Mouse (Mus musculus): ENCODE data around the gene Rasl10b. TPM values are rescaled to one million over a fixed set of nuclear protein-coding genes. Genes with fewer than 3 reads are reported as not detected.

Gene Rasl10b
- polyA plus RNA-seq, 1 experiment from 2014 or later, result 0.27 TPM

DNA sequence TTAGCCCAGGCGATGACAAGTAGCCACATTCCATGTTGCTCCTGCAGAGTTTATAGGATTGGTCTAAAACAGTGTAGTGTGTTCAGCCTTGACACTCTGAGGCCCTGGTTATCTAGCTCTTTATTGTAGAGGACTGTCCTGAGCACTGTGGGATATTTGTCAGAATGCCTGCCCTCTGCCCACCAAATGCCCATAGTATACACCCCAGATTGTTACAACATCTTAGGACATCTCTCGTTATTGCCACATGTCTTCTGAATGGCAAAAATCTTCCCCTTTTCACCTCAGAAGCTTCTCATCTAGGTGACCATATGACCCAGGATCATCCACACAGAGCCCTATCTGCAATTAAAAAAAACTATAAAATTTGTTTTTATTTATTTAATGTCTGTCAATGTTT, 23.6 kb downstream of the Rasl10b start:
- H3K27me3 ChIP-seq, result peaks cover 42% of the 10 kb centered on the region
- ATAC-seq (ENCODE audit: low read depth) (no peak), DNase-seq (no peak)
- H3K4me1 ChIP-seq (replicated peaks), result no peaks in the 10 kb centered on the region
- WGBS (ENCODE audit: insufficient replicate concordance), result 50% methylated on average over 2 of the region's 2 CpGs
- H3K27ac ChIP-seq, result no peak overlapping the region
- no peak overlapping the region for H3K4me2 ChIP-seq
- H3K4me3 ChIP-seq (replicated peaks), result no peak overlapping the region
- H3K36me3 ChIP-seq, result no peaks in the 10 kb centered on the region
- no peak overlapping the region for H3K9ac ChIP-seq
- no peaks in the 10 kb centered on the region for H3K9me3 ChIP-seq (replicated peaks)

DNA sequence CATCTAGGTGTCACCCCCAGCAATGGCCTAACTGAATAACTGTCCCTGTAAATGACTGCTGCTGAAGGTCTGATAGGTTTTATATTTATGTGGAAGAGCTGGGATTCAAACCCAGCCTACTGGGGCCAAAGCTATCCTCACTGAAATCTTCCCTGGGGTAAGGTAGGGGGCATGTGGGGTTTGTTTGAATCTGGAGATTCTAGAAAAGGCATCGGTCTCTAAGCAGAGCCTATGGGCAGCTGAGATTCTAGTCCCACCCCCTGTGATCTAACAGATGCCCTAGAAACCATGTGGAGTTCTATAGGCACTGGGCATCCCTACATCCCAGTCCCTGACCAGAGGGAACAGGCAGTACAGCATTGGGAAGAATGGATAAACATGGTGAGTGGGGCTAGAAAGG, 28.4 kb downstream of the Rasl10b start, which contains the start of gene 1700020L24Rik:
TSS of gene 1700020L24Rik (plus strand) at position 301 of the 400 bp plus-strand sequence.
- H3K4me2 ChIP-seq, result no peak within 1 kb of the TSS
- H3K27me3 ChIP-seq, result peaks cover 26% of the 10 kb centered on the region
- no peak within 1 kb of the TSS for H3K27ac ChIP-seq
- 63% methylated on average over 1 of the region's 1 CpGs for WGBS (ENCODE audit: insufficient replicate concordance)
- no peaks in the 10 kb centered on the region for H3K36me3 ChIP-seq
- DNase-seq (no peak), ATAC-seq (ENCODE audit: low read depth) (no peak)
- H3K9me3 ChIP-seq (replicated peaks), result no peaks in the 10 kb centered on the region
- H3K4me1 ChIP-seq (replicated peaks), result peaks cover 17% of the 10 kb centered on the region; the same call in 1 of the 2 replicates
- no peak within 1 kb of the TSS for H3K4me3 ChIP-seq (replicated peaks)
- H3K9ac ChIP-seq, result no peak within 1 kb of the TSS

DNA sequence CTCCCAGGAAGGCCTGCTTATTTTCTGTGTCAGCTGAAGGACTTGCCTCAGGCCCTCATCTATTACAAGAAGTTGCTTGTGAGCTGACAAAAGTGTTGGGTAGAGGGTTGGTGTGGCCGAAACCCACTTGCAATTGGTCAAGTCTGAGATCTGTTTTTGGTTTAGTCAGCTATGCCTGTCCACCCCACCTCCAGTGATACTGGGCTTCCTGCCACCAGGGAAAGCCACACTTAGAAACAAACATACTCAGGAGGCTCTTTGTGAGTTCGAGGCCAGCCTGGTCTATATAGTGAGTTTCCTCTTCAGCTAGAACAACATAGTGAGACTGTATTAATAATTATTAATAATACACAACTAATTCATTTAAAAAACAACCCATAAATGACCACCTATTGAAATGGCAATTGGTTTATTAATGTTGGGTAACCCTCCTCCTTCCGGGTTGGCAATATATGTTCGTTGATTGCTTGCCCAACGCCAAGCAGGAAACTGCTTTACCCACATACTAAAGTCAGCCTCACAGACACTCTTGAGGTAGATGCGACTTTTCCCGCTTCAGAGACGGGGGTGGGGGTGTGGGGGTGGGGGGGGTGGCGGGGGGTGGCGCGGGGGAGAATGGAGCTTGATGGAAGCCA, 30.6 kb downstream of the Rasl10b start:
- peaks cover 48% of the 10 kb centered on the region for H3K27me3 ChIP-seq
- no peaks in the 10 kb centered on the region for H3K36me3 ChIP-seq
- WGBS (ENCODE audit: insufficient replicate concordance), result 21% methylated on average over 11 of the region's 11 CpGs
- H3K27ac ChIP-seq, result no peak overlapping the region
- ATAC-seq (ENCODE audit: low read depth), result no peak
- DNase-seq, result no peak
- peak overlapping the region; percentile 71 for H3K4me3 ChIP-seq (replicated peaks)
- peak overlapping the region; percentile 94 for H3K4me2 ChIP-seq
- no peak overlapping the region for H3K9ac ChIP-seq
- no peaks in the 10 kb centered on the region for H3K9me3 ChIP-seq (replicated peaks)
- peaks cover 35% of the 10 kb centered on the region for H3K4me1 ChIP-seq (replicated peaks)

DNA sequence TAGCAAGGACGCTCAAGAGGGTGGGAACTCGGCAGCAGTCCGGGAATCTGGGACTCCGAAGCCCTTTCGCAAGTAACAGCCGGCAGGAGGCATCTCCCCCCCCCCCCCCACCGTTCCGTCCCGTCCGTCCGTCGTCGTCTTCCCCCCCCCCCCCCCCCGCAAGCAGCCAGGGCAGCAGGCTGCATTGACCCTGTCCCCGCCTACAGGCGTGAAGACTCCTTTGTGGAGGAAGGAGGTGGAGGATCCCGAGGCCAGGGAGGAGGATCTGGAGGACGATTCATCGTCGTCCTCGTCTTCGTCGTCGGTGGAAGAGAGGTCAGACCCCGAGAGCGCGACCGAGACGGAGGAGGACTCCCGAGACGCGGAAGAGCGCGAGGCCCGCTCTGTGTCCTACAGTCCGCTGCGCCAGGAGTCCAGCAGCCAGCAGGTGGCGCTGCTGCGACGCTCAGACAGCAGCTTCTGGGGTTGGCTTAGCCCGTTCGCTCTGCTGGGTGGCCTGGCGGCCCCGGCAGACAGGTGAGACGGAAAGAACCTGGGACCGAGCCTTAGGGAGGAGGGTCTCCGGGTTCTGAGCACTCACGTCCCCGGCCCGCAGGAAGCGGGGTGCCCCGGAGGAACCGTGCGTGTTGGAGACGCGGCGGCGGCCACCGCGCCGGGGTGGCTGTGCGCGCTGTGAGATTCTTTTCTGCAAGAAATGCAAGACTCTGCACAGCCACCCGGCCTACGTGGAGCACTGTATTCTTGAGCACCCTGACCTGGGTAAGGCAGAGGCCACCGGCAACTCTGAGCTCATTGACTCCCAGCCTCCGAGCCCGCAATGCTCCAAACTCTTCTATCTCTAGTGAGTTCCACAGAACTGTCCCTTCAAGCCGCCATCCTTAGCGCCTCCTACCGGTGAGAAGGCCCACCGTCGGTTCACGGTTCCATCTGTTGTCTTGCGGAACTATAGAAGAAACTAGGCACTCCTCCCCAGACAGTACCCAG, 31.4 kb downstream of the Rasl10b start:
- peaks cover 38% of the 10 kb centered on the region for H3K4me1 ChIP-seq (replicated peaks)
- DNase-seq (peak; percentile 76), ATAC-seq (ENCODE audit: low read depth) (peak; percentile 91)
- peak overlapping the region; percentile 71 for H3K4me3 ChIP-seq (replicated peaks)
- WGBS (ENCODE audit: insufficient replicate concordance), result under 1% methylated on average over 65 of the region's 75 CpGs
- H3K9me3 ChIP-seq (replicated peaks), result no peaks in the 10 kb centered on the region
- peak overlapping the region; percentile 94 for H3K4me2 ChIP-seq
- peak overlapping the region; percentile 74 for H3K9ac ChIP-seq
- no peak overlapping the region for H3K27ac ChIP-seq
- H3K36me3 ChIP-seq, result no peaks in the 10 kb centered on the region
- H3K27me3 ChIP-seq, result peaks cover 56% of the 10 kb centered on the region

DNA sequence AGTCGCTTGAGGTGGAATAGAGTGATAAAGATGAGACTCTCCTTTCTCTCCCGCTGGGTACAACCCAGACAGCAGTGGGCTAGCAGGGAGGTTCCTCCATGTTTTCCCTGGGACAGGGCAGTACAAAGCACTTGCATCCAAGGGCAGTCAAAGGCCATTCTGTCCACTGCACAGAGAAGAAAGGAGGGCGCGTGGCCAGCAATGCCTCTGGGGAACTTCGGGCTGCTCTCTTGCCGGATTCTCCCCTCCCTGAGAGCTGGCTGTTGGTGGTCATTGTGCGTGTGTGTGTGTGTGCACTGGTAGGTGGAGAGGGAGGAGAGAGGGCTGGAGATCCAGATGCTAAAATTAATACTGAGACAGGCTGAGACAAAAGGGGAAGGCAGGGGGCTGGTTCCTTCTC, 32.3 kb downstream of the Rasl10b start:
- Histone ChIP-seq H3K9ac (no peak overlapping the region), H3K36me3 (no peaks in the 10 kb centered on the region), H3K4me2 (peak overlapping the region; percentile 94), H3K4me3 (replicated peaks) (peak overlapping the region; percentile 71), H3K27ac (no peak overlapping the region), H3K9me3 (replicated peaks) (no peaks in the 10 kb centered on the region), H3K27me3 (peaks cover 63% of the 10 kb centered on the region), H3K4me1 (replicated peaks) (peaks cover 38% of the 10 kb centered on the region)
- WGBS (ENCODE audit: insufficient replicate concordance), result 51% methylated on average over 7 of the region's 7 CpGs
- no peak for DNase-seq
- no peak for ATAC-seq (ENCODE audit: low read depth)

DNA sequence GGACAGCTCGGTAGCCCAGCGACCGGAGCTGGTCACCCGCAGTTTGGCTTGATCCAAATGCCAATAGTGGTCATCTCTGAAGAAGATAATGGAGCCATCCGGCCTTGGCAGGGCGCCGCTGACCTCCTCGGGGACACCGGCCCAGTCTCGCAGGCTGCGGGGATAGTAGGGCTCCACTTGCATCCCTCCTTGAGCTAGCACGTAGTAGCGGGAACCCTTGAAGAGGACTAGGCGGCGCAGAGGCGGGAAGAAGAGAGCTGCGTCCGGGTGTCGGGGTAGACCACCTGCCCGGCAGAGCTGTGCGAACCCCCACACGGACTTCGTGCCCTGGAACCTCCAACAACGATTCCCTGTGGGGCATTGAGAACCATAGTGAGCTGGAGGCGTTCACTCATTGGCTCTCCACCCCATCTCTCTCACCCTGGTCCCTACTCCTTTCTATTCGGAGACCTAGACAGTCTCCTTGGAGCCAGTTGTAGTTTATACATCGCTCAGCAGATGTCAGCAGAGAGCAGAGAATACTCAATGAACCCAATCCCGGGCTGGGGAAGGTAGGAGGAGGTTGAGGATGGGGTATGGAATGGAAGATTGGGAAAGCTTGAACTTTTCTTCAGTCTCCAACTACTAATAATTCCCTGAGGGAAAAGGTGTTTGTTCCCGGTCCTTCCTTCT, 33.8 kb downstream of the Rasl10b start:
- ATAC-seq (ENCODE audit: low read depth) (no peak), DNase-seq (peak; percentile 31)
- no peaks in the 10 kb centered on the region for H3K36me3 ChIP-seq
- H3K27me3 ChIP-seq, result peaks cover 65% of the 10 kb centered on the region
- no peak overlapping the region for H3K27ac ChIP-seq
- H3K4me2 ChIP-seq, result 0 out of 2 replicates have a peak overlapping the region, but pooled peaks have one; percentile 19
- H3K9me3 ChIP-seq (replicated peaks), result no peaks in the 10 kb centered on the region
- H3K4me1 ChIP-seq (replicated peaks), result peaks cover 45% of the 10 kb centered on the region
- H3K4me3 ChIP-seq (replicated peaks), result no peak overlapping the region; the same call in 1 of the 2 replicates
- H3K9ac ChIP-seq, result no peak overlapping the region
- WGBS (ENCODE audit: insufficient replicate concordance), result 10% methylated on average over 27 of the region's 29 CpGs

DNA sequence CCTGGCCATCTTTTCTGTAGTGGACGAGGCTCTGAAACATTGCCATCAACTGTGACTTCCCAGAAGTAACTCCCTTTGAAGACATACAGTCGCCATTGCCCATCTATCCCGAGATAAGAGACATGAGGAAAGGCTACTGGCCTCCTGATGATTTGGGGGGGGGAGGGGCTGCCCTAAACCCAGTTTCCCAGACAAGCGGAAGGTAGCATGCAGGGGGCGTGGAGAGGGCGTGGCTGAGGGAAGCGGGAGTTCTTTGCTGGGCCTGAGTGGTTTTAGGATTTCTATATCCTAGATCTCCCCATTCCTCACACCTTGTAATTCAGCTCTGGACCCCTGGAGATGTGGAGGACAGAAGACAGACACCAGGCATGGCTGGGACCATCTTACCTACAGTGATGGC, 34.9 kb downstream of the Rasl10b start:
- Histone ChIP-seq H3K36me3 (no peaks in the 10 kb centered on the region), H3K9ac (no peak overlapping the region), H3K9me3 (replicated peaks) (no peaks in the 10 kb centered on the region), H3K27ac (no peak overlapping the region), H3K27me3 (peaks cover 69% of the 10 kb centered on the region), H3K4me3 (replicated peaks) (no peak overlapping the region), H3K4me1 (replicated peaks) (peaks cover 56% of the 10 kb centered on the region), H3K4me2 (no peak overlapping the region)
- ATAC-seq (ENCODE audit: low read depth), result no peak
- 4% methylated on average over 7 of the region's 7 CpGs for WGBS (ENCODE audit: insufficient replicate concordance)
- no peak for DNase-seq

DNA sequence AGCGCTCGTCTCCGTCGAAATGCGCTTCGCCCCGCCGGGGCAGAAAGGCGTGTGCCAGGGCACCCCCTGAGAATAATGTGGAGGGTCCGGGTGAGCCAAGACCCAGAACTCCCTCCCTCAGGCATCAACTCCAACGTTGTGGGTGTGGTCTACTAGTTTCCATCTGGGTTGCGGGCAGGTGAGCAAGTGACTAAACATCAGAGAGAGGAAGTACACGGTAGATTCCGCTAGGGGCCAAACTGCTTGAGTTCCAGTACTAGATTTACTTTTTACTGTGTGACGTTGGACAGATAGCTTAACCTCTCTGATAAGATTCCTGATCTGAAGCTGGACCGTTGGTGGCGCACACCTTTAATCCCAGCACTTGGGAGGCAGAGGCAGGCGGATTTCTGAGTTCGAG, 36.1 kb downstream of the Rasl10b start:
- Histone ChIP-seq H3K27me3 (peaks cover 66% of the 10 kb centered on the region), H3K9ac (no peak overlapping the region), H3K9me3 (replicated peaks) (no peaks in the 10 kb centered on the region), H3K4me1 (replicated peaks) (peaks cover 60% of the 10 kb centered on the region), H3K4me2 (peak overlapping the region; percentile 47), H3K36me3 (no peaks in the 10 kb centered on the region), H3K4me3 (replicated peaks) (peak overlapping the region; percentile 17; the same call in 1 of the 2 replicates), H3K27ac (no peak overlapping the region)
- ATAC-seq (ENCODE audit: low read depth) (no peak), DNase-seq (no peak)
- WGBS (ENCODE audit: insufficient replicate concordance), result 15% methylated on average over 19 of the region's 19 CpGs

DNA sequence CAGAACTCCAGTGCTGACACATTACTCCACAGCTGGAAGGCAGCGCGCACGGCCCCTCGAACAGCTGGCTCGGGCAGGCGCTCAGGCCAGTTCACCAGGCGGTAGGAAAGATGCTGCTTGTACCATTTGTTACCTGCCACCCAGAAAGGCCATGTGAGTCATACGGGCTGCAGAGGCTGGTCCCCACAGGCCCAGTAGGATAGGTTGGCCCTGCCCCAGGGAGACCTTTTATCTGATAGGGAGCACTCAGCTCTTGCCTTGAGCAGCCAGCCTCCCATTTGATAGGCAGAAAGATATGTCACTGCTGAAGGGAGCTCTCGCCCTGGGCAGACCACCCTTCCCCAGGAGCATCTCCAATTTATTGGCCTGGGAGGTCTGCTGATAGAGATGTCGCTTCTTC, 38.7 kb downstream of the Rasl10b start:
- 62% methylated on average over 10 of the region's 10 CpGs for WGBS (ENCODE audit: insufficient replicate concordance)
- Histone ChIP-seq H3K4me2 (no peak overlapping the region), H3K27me3 (peaks cover 48% of the 10 kb centered on the region), H3K36me3 (no peaks in the 10 kb centered on the region), H3K9me3 (replicated peaks) (no peaks in the 10 kb centered on the region), H3K4me1 (replicated peaks) (peaks cover 45% of the 10 kb centered on the region), H3K4me3 (replicated peaks) (no peak overlapping the region), H3K9ac (no peak overlapping the region), H3K27ac (no peak overlapping the region)
- ATAC-seq (ENCODE audit: low read depth) (no peak), DNase-seq (no peak)

DNA sequence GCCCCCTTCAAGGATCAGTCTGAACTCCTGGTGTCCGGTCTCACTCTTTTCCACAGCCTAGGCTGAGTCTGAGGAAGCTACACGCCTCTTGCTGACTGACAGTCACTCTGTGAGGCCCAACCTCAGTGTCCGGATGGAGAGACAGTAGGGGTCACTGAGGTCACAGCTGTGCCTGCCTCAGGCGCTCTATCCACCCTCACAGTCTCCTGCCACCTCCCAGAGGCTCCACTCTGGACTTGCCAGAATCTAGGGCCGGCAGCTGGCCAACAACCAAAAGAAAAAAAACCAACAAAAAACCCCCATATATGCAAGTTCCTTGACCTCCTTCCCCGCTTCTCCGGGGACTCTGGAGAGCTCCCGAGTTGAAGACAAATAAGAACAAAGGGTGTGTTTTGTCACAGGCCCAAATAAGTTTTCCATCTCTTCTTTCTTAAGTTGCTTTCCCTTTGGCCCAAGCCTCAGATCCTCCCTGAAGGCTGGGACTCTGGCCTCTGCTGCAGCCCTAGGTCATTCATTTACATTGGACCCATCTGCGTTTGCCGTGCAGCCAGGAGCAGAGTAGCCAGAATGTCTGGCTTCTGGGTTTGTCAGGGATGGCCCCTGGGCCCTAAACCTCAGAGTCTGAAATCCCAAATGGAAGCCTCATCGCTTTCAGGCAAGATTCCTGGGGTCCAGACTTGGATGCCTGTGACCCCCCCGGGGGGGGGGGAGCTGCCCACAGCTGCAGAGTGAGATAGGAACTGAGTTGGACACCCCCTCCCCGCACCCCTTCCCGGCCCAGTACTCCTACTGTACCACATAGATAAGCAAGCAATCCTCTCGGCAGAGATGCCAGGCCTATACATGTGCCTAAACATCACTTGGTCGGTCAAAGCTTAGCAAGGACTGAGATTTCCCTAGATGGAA, 39.3 kb downstream of the Rasl10b start:
- H3K4me3 ChIP-seq (replicated peaks), result no peak overlapping the region
- H3K27me3 ChIP-seq, result peaks cover 41% of the 10 kb centered on the region
- WGBS (ENCODE audit: insufficient replicate concordance), result 30% methylated on average over 16 of the region's 16 CpGs
- no peak overlapping the region for H3K4me2 ChIP-seq
- H3K27ac ChIP-seq, result no peak overlapping the region
- no peaks in the 10 kb centered on the region for H3K9me3 ChIP-seq (replicated peaks)
- ATAC-seq (ENCODE audit: low read depth) (peak; percentile 29; the same call in 1 of the 2 replicates), DNase-seq (no peak)
- peaks cover 41% of the 10 kb centered on the region for H3K4me1 ChIP-seq (replicated peaks)
- H3K9ac ChIP-seq, result no peak overlapping the region
- H3K36me3 ChIP-seq, result no peaks in the 10 kb centered on the region
